Mouse (Mus musculus) cerebellum, postnatal 36 days (tissue): ENCODE results near the gene Rbfox3.
"Not testable (repeated sequence)": the region's sequence is repeated elsewhere in the genome, so short reads cannot be mapped to it uniquely, and the experiment has no call there.

Experiments
- DNase-seq, 2 experiments: peaks; one replicate each; pipeline ENCODE4 v3.0.0; 2021 to 2022; ENCODE audit warnings: mixed read lengths in 2 of 2

The Rbfox3 gene

DNA sequence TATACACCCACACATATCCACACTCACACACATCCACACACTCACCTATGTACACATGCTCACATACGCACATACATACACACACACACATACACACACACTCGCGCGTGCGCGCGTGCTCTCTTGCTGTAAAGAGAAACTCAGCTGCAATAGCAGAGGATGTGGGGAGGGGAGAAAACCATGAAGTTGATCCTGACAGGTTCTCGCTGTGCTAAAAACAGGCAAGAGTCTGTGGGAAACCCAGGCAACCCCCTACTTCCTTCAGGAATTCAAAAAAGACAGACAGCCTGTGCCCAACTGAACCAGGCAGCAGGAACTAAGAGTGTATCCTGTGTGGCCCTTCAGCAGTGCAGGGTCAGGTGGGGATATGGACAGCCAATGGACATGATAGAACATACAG lies 92.9 kb downstream of the Rbfox3 start:
- no peak for DNase-seq

DNA sequence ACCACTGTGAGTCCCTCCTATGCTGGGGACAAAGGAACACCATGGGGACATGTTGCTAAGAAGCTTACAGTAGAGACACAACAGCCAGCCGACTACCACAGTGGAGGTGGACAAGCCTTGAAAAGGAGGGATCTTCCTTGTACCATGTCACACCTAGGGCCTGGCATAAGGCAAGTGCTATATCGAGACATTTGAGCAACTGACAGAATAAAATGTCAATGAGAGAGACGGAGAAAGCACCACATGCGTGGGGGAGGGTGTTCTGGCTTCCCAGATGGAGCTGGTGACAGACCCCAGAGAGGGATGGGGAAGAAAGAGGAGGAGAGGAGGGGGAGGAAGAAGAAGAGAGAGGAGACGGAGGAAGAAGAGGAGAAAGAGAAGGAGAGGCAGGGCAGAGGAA lies 96.3 kb downstream of the Rbfox3 start:
- no peak for DNase-seq

DNA sequence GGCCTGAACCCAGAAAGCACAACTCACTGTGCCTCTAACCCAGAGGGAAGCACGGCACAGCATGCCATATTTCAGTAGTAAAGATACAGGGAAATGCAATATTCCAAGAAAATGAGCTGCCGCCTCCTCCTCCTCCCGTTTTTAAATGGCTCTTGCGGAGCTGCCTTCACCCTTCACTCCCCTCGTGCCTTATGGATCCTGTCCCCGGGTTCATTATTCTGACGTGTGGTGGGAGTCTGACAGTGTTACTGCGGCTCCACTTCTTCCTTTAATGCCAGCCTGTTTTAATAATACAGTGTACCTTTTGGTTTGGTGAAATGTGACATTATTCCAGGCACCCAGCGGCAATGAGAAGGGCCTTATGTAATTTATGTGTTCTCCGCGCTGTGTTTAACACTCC lies 97.5 kb downstream of the Rbfox3 start:
- DNase-seq: no peak

DNA sequence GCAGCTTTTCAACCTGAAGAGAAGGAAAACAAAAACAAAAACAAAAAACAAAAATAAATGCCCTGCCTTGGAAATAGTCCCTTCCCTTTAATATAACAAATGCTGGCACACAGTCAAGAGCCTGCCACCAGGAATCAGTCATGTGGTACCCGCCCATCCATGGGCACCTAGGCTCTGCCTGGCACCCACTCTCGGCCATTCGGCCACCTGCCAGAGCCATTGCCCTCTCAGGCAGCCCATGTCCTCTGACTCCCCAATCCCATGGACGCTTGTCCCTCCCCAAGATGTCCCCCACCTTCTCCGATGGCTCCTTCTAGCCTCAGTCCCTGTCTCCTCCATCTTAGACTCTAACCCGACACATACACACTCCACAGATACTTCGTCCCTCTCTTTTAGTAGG lies 100.0 kb downstream of the Rbfox3 start:
- DNase-seq: peak; percentile 55 to 65

DNA sequence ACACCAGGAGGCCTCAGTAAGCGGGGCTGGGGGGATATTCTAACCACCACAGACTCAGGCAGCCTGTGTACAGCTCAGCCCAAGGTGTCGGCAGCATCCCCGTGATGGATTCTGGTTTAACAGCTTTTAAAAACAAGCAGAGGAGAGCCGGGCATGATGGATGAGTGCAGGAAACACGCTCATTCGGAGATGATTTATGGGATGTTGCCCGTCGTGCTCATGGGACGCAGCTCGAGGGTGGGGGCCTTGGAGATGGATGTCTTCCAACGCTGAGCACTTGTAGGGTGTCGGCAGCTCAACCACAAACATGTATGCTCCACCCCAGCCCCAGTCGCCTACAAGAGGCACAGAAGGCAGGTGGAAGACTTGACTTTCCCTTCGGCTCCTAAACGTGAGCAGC lies 103.9 kb downstream of the Rbfox3 start:
- DNase-seq: no peak

DNA sequence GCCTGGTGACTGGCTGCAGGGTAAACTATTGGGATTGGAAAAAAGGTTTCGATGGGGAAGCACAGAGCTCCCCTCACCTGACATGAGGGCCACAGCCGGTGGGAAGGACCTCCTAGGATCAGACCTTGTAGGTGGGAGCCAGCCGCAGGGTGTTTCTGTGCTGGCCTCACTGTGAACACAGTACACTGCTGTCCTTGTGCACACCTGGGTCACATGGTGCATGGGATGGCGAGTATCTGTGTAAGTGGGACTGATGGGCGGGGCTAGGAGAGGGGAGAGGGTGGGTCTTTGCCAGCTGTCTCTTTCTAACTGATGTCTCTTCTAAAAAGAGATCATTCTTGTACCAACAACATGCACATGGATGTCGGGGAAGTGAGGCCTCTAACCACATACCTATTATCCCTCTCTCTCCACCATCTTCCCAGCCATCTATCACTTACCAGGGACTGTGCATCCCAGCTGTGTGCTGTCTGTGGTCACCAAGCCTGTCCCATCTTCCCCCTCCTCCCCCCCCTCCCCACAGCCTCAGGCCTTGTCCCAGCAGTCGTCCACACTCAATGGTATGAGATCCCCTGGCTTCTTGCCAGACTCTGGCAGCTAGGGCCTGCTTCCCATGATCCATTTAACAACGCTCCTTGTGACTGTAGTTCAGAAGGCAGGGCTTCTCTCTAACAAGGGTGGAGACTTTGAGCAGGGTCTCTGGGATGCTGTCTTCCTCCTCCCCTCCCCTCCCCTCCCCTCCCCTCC lies 116.4 kb downstream of the Rbfox3 start:
- DNase-seq: peak; percentile 59 to 61

DNA sequence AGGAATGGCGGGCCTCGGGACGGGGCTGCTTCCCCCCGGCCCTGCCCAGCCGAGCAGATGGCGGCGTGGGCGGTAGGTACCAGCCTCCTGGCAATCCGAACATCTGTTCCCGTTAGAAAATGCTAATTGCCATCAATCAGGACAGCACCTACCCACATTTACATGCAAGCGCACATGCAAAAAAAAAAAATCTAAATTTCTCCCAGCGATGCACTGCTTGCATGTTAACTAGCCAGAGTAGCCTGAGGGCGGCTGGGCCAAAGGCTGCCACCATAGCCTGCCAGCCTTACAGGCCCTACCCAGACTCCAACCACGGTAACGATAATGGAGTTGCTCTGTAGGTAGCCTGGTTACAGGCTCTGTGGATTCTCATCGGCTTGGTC lies 117.8 kb downstream of the Rbfox3 start:
- peak; percentile 67 to 70 for DNase-seq

DNA sequence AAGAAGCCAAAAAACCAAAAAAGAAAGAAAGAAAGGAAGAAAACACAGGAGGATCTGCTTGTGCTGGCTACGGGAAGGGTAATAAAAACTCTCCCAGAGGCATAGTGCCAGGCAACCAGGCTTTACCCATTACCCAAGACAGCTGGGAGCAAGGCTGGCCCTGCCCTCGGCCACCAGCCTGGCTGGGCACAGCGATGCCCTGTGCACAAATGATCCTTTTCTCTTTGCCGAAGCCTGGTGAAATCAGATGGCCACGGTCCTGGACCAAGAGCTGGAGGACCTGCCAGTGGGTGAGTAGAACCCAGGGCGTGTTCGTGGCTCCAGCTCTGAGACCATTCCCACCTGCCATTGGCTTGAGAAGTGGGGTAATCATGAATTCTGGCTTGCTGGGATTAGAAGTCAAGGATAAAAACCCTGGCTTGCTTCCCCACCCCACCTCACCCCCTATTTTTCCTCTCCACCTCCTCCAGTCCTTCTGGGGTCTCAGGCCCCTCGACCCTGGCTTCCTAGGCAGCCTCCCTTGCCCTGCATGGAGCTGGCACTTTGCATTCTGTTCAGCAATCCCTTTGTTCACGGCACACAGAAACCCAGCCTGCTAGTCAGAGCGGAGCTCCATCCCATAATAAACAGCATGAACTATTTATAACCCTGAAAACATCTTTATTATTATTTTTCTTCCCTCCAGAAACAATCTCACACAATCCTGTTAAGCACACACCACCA lies 118.3 kb downstream of the Rbfox3 start:
- DNase-seq: peak; percentile 63 to 66

DNA sequence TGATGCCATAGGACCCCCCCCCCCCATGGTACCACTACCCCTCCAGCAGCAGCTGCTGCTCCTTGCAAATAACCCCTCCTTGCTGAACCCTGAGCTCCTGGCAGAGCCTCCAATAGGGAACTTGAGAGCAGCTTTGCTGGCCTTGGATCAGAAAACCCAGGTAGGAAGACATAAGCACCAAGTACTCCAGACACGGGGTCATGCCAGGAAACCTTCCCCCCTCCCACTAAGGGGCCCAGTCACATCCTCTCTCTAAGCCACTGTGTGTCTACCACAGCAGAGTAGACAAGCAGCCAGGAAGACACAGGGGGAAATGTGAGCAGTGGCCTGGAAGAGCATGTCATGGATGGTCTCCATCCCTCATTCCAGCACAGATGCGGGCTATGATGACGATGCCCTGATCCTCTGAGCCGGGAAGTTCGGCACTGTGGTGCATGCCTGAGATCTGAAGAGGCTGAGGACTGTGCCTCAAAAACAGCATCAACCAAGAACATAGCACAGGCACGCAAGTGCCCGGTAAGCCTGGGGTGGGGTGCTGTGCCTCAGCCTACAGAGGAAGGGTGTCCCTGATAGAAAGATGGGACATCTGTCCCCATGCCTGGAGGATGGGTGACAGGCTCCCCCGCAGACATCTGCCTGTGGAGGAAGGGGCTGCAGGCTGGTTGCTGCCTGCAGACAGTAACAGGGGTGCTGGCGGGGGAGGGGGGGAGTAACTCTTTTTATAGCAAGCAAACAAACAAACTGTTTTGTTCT lies 119.1 kb downstream of the Rbfox3 start:
- DNase-seq: no peak

DNA sequence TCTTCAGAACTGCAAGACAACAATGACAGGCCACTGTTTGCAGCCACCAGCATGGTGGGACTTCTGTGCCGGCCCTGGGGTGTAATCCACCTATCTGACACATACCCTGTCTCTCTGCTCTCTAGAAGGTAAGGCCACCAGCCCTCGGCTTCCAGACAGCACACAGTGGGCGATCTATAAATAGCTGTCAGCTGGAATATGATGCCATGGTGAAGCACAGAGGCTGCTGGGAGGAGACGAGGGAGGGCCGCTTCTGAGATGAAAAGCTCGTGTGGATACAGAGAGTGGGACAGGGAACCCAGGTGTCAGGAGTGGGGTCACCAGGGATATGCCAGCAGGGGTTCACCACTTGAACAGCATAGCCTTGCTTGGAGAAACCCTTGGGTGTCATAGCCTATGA lies 120.0 kb downstream of the Rbfox3 start:
- no peak for DNase-seq

DNA sequence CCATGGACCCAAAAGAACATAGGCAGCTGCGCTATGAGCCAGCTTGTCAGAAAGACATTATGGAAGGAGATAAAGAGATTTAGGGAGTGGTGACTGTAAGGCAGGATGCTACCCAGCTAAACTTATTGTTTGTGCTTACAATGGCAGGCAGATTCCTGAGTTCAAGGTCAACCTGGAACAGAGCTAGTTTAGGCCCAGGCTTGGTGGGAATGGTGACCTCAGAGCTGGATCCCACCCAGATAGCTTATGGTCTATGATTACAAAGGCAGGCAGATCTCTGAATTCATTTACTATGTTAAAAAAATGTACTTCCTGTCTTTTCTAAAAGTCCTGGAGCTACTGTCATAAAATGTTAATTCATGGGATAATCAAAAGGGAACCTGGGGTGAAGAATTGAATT lies 123.3 kb downstream of the Rbfox3 start:
- no peak for DNase-seq

DNA sequence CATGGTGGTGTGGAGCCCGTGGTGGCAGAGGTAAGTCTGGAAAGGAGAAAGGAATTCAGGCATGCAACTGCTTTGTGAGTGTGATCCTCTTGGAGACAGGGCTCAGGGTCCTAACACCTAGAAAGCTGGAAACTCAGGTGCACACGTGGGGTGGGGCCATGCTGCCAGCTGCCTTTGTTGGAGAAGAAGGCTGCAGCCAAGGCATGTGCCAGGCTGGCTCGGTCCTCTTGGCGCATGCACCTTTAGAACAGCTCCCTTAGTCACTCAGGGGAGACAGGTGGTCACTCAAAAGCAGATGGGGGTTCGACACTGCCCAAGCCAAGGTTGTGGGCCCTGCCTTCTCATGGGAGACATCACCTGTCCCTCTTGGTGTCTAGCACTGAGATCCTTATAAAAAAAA lies 128.7 kb downstream of the Rbfox3 start:
- peak in 1 of 2 experiments; percentile 51 for DNase-seq

DNA sequence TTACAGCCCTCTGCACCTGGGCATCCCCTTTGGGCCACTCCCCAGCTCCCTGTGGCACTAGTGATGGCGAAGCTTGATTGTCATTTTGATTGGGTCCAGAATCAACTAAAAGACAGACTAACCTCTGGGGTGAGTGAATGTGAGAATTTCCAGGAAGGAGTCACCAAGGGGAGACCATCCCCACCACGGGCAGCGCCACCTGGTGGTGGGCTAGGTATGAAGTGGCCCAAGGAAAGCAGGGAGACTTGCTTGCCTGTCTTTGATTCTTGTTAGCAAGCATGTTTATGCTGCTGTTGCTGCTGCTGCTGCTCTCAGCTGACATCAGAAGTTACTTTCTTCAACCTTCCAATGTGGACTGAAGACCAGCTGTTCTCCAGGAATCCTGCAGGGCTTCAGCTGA lies 135.6 kb downstream of the Rbfox3 start:
- DNase-seq: peak in 1 of 2 experiments; percentile 52

DNA sequence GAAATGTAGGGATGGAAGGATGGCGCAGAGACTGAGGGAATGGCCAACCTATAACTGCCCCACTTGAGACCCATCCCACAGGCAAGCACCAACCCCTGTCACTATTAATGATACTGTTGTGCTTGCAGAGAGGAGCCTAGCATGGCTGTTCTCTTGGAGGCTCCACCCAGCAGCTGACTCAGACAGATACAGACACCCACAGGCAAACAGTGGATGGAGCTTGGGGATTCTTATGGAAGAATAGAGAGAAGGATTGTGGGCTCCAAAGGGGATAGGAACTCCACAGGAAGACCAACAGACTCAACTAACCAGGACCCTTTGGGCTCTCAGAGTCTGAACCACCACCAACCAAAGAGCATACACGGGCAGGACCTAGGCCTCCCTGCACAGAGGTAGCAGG lies 136.6 kb downstream of the Rbfox3 start:
- DNase-seq: not testable (repeated sequence)

DNA sequence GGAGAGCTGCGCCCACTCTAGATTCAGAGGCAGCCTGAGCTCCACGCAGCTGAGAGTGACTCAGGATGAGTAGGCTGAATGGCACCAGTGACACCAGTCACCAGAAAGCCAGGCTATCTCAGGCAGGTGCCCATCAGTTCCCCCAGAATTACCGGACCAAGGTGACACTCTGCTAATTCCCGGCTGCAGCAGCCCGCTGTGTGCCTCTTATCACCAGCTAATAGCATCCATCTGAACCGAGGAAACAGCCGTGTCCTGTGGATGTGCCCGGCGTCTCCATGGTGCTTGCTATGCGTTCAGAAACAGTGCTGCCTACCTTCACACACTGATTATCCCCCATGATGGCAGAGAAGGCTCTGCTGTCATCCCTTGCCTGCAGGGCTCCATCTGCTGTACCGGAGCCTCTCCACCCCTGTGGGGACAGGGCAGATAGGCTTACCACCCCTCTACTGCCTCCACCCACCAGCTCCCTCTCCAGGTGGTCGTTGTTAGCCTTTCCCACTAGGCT lies 138.3 kb downstream of the Rbfox3 start:
- no peak for DNase-seq

DNA sequence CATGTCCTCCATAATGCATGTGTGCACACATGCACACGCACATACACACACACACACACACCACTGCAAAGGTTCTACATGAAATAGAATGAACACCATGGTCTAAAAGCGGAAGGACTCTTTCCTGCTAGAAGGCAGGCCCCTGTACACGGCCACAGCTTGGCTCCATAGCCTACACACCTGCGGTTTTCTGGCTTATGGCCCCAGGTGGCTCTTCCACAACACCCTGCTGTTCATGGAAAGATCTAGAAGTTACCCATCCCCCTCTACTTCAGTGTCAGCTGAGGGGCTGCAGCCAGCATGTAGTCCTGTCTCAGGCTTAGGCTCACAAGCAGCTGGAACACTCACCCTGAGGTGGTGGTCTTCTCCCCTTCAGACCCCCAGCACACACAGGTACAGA lies 140.0 kb downstream of the Rbfox3 start:
- DNase-seq: no peak

DNA sequence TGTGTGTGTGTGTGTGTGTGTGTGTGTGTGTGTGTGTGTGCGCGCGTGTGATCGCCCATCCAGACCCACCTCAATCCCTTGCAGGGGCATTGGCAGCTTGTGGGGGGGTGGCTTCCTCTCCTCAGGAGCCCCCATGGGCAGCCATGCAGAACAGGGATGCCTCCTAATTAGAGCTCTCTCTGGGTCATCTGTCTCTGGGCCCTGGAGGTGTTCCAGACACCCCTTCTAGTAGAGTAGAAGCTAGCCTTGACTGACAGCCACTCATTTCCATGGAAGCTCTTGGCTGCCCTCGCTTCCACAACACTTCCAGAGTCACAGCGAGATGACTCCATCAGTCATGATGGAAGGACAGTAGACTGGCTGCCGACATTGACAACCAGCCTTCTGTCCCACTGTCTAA lies 140.6 kb downstream of the Rbfox3 start:
- DNase-seq: no peak

DNA sequence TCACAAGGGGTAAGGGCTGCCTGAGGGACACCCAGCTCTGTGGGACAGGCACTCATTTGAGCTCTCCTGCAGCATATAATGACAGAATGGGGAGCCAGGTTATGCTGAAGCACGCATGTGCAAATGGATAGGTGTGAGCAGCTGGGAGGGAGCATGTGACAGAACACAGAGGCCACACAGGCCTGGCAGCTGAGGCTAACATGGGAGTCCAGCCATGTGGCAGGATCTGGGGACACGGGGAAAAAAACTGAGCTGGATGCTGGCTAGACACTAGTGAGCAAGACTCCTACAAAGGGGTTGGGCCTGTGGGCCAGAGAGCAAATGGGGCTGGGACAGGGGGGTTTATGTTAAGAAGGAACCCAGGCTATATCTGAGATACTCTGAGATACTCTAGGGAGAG lies 141.9 kb downstream of the Rbfox3 start:
- no peak for DNase-seq

DNA sequence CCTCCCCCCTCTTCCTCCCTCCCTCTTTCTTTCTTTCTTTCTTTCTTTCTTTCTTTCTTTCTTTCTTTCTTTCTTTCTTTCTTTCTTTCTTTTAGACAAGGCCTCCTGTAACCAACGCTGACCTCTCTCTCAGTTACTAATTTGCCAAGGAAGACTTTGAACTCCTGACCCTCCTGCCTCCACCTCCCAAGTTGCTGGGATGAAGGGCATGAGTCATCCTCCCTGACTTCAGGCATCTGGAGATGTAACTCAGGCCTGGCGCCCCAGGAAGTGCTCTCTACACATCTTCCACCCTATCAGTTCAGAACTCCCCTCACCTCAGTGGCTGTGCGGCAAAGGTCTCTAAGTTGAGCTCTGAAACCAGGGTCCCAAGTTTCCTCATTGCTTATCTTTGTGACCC lies 143.0 kb downstream of the Rbfox3 start:
- no peak for DNase-seq

DNA sequence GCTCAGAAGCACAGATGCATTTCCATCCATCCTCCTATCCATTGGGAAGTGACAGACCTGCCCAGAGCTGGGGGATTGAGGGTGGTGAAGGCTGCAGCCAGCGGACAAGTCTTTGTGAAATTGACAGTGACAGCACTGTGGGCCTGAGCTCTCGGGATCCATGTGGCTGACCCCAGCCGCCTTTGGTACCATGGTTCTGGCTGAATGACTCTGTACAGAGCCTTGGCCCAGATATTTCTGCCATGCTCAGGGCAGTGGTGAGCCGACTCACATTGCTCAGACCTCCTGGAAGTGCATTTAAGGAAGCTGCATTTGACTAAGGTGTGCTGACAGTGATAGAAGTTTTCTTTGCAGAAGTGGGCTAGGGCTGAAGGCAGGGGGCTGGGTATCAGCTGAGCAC lies 144.0 kb downstream of the Rbfox3 start:
- no peak for DNase-seq

DNA sequence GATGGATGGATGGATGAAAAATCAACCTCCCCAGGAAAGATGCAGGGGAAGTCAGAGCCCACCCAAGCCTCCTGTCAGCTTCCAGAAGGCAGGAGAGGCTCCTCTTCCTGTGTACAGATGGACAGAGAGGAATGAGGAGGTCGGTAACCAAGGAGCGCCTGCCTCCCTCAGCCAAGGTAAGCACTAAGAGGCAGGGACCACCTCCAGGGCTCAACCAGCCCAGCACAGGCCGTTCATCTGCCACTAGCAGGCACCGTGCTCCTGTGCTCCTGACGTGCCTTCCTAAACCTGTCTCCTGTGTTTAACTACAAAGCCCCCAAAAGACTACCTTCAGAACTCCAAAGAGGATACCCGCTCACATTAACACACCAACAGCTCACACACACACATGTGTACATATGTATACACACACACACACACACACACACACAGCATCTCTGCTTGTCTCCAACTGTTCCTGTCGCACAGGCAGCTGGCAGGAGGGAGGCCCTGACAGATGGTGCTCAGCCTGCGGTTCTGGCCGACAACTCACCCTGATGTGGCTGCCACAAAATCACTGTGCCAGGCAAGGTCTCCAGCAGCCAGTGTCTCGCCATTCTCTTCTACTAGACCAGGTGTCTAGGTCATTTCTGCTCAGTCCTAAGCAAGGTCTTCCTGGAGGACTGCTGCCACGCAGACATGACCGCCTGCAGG lies 151.0 kb downstream of the Rbfox3 start:
- DNase-seq: peak in 1 of 2 experiments; percentile 39

DNA sequence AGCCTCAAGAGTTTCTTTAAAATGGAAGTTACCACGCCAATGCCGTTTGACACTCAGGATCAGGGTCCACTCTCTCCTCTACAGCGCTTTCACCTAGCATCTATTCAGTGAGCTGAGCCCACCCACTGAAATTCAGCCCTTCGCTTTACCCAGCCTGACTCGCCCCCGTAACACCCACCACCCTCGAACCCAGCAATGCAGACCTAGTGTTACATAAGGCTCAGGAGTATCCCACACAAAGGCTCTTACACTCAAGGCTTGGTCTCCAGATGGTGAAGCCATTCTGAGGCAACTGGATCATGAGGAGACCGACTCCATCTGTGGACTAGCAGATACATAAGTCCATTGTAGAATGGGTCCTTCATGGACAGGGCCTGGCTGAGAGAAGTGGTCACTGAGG lies 152.2 kb downstream of the Rbfox3 start:
- no peak for DNase-seq
